Mouse (Mus musculus): ENCODE data around the gene Rnf19b. TPM values are rescaled to one million over a fixed set of nuclear protein-coding genes. Genes with fewer than 3 reads are reported as not detected.

Gene Rnf19b
- polyA plus RNA-seq, 1 experiment from 2014 or later = 15.6 TPM

- Histone ChIP-seq H3K9me3 (no peaks in the 10 kb centered on the region), H3K4me2 (no peak overlapping the region), H3K27ac (no peak overlapping the region), H3K9ac (no peak overlapping the region), H3K27me3 (no peaks in the 10 kb centered on the region), H3K4me1 (peaks cover 23% of the 10 kb centered on the region), H3K36me3 (replicated peaks) (no peaks in the 10 kb centered on the region), H3K4me3 (replicated peaks) (no peak overlapping the region)
- no peak for ATAC-seq (ENCODE audit: low FRiP score)
- WGBS = 89% methylated on average over 1 of the region's 1 CpGs
Observed at GRCm38 (mm10) chr4:129061486-129061885, 3.4 kb downstream of the Rnf19b start.

GRCm38 (mm10) chr4:129062281-129063075 lies 4.4 kb downstream of the Rnf19b start:
- Histone ChIP-seq H3K9ac (no peak overlapping the region), H3K4me3 (replicated peaks) (no peak overlapping the region), H3K4me1 (peaks cover 19% of the 10 kb centered on the region), H3K4me2 (no peak overlapping the region), H3K9me3 (no peaks in the 10 kb centered on the region), H3K27ac (no peak overlapping the region), H3K36me3 (replicated peaks) (no peaks in the 10 kb centered on the region), H3K27me3 (no peaks in the 10 kb centered on the region)
- no peak for ATAC-seq (ENCODE audit: low FRiP score)
- WGBS = 85% methylated on average over 3 of the region's 3 CpGs

- 0 out of 2 replicates have a peak, but pooled peaks cover 1% of the 10 kb centered on the region for H3K4me1 ChIP-seq
- no peak for ATAC-seq (ENCODE audit: low FRiP score)
- H3K9me3 ChIP-seq = no peaks in the 10 kb centered on the region
- no peaks in the 10 kb centered on the region for H3K36me3 ChIP-seq (replicated peaks)
- no peak overlapping the region for H3K4me3 ChIP-seq (replicated peaks)
- H3K27ac ChIP-seq = no peak overlapping the region
- H3K27me3 ChIP-seq = no peaks in the 10 kb centered on the region
- H3K4me2 ChIP-seq = no peak overlapping the region
- no peak overlapping the region for H3K9ac ChIP-seq
Observed at GRCm38 (mm10) chr4:129065688-129066236, 7.7 kb downstream of the Rnf19b start.

GRCm38 (mm10) chr4:129067638-129068415 lies 9.8 kb downstream of the Rnf19b start:
- Histone ChIP-seq H3K27ac (no peak overlapping the region), H3K4me1 (no peaks in the 10 kb centered on the region), H3K27me3 (no peaks in the 10 kb centered on the region), H3K4me2 (no peak overlapping the region), H3K9ac (no peak overlapping the region), H3K4me3 (replicated peaks) (no peak overlapping the region), H3K36me3 (replicated peaks) (no peaks in the 10 kb centered on the region), H3K9me3 (no peaks in the 10 kb centered on the region)
- no peak for ATAC-seq (ENCODE audit: low FRiP score)
- WGBS = 85% methylated on average over 5 of the region's 5 CpGs

- no peak overlapping the region for H3K9ac ChIP-seq
- no peak overlapping the region for H3K4me3 ChIP-seq (replicated peaks)
- H3K27ac ChIP-seq = no peak overlapping the region
- ATAC-seq (ENCODE audit: low FRiP score) = no peak
- no peaks in the 10 kb centered on the region for H3K27me3 ChIP-seq
- no peaks in the 10 kb centered on the region for H3K4me1 ChIP-seq
- H3K9me3 ChIP-seq = no peaks in the 10 kb centered on the region
- 94% methylated on average over 4 of the region's 4 CpGs for WGBS
- peaks cover 7% of the 10 kb centered on the region; the same call in 1 of the 2 replicates for H3K36me3 ChIP-seq (replicated peaks)
- H3K4me2 ChIP-seq = no peak overlapping the region
Observed at GRCm38 (mm10) chr4:129068848-129069247, 10.8 kb downstream of the Rnf19b start.

GRCm38 (mm10) chr4:129079126-129079525 lies 21.1 kb downstream of the Rnf19b start:
- Histone ChIP-seq H3K36me3 (replicated peaks) (peaks cover 81% of the 10 kb centered on the region), H3K4me3 (replicated peaks) (no peak overlapping the region), H3K4me2 (no peak overlapping the region), H3K4me1 (no peaks in the 10 kb centered on the region), H3K27ac (no peak overlapping the region), H3K9ac (no peak overlapping the region), H3K27me3 (0 out of 2 replicates have a peak, but pooled peaks cover 3% of the 10 kb centered on the region), H3K9me3 (no peaks in the 10 kb centered on the region)
- WGBS = 92% methylated on average over 9 of the region's 9 CpGs
- no peak for ATAC-seq (ENCODE audit: low FRiP score)

- no peaks in the 10 kb centered on the region for H3K4me1 ChIP-seq
- no peak overlapping the region for H3K4me3 ChIP-seq (replicated peaks)
- H3K9me3 ChIP-seq = no peaks in the 10 kb centered on the region
- ATAC-seq (ENCODE audit: low FRiP score) = no peak
- no peak overlapping the region for H3K9ac ChIP-seq
- H3K4me2 ChIP-seq = no peak overlapping the region
- H3K27ac ChIP-seq = no peak overlapping the region
- H3K27me3 ChIP-seq = 0 out of 2 replicates have a peak, but pooled peaks cover 3% of the 10 kb centered on the region
- WGBS = 90% methylated on average over 7 of the region's 7 CpGs
- peaks cover 73% of the 10 kb centered on the region for H3K36me3 ChIP-seq (replicated peaks)
Observed at GRCm38 (mm10) chr4:129081041-129081440, 23.0 kb downstream of the Rnf19b start.

GRCm38 (mm10) chr4:129081512-129081911 lies 23.4 kb downstream of the Rnf19b start:
- Histone ChIP-seq H3K4me1 (no peaks in the 10 kb centered on the region), H3K4me3 (replicated peaks) (no peak overlapping the region), H3K36me3 (replicated peaks) (peaks cover 69% of the 10 kb centered on the region), H3K27me3 (0 out of 2 replicates have a peak, but pooled peaks cover 3% of the 10 kb centered on the region), H3K27ac (no peak overlapping the region), H3K4me2 (no peak overlapping the region), H3K9me3 (no peaks in the 10 kb centered on the region), H3K9ac (no peak overlapping the region)
- ATAC-seq (ENCODE audit: low FRiP score) = no peak
- WGBS = 74% methylated on average over 6 of the region's 6 CpGs

GRCm38 (mm10) chr4:129081939-129082338 lies 23.9 kb downstream of the Rnf19b start:
- Histone ChIP-seq H3K4me1 (no peaks in the 10 kb centered on the region), H3K4me3 (replicated peaks) (no peak overlapping the region), H3K27ac (no peak overlapping the region), H3K4me2 (no peak overlapping the region), H3K36me3 (replicated peaks) (peaks cover 65% of the 10 kb centered on the region), H3K9me3 (no peaks in the 10 kb centered on the region), H3K27me3 (0 out of 2 replicates have a peak, but pooled peaks cover 3% of the 10 kb centered on the region), H3K9ac (no peak overlapping the region)
- 86% methylated on average over 3 of the region's 3 CpGs for WGBS
- ATAC-seq (ENCODE audit: low FRiP score) = no peak

GRCm38 (mm10) chr4:129082379-129083115 lies 24.5 kb downstream of the Rnf19b start:
- Histone ChIP-seq H3K9ac (no peak overlapping the region), H3K36me3 (replicated peaks) (peaks cover 60% of the 10 kb centered on the region), H3K27ac (no peak overlapping the region), H3K9me3 (no peaks in the 10 kb centered on the region), H3K27me3 (0 out of 2 replicates have a peak, but pooled peaks cover 3% of the 10 kb centered on the region), H3K4me1 (no peaks in the 10 kb centered on the region), H3K4me2 (no peak overlapping the region), H3K4me3 (replicated peaks) (no peak overlapping the region)
- whole genome bisulfite sequencing = 49% methylated on average over 10 of the region's 10 CpGs
- 0 out of 2 replicates have a peak, but pooled peaks have one; percentile 44 for ATAC-seq (ENCODE audit: low FRiP score)

GRCm38 (mm10) chr4:129084896-129085295 lies 26.8 kb downstream of the Rnf19b start:
- no peak for ATAC-seq (ENCODE audit: low FRiP score)
- WGBS = 89% methylated on average over 9 of the region's 9 CpGs
- H3K9ac ChIP-seq = no peak overlapping the region

GRCm38 (mm10) chr4:129086078-129086477 lies 28.0 kb downstream of the Rnf19b start:
- no peak overlapping the region for H3K9ac ChIP-seq
- H3K27me3 ChIP-seq = 0 out of 2 replicates have a peak, but pooled peaks cover 3% of the 10 kb centered on the region
- H3K4me2 ChIP-seq = no peak overlapping the region
- H3K36me3 ChIP-seq (replicated peaks) = peaks cover 26% of the 10 kb centered on the region
- H3K9me3 ChIP-seq = no peaks in the 10 kb centered on the region
- no peaks in the 10 kb centered on the region for H3K4me1 ChIP-seq
- no peak overlapping the region for H3K4me3 ChIP-seq (replicated peaks)
- peak; percentile 33; the same call in 1 of the 2 replicates for ATAC-seq (ENCODE audit: low FRiP score)
- 26% methylated on average over 8 of the region's 8 CpGs for WGBS
- H3K27ac ChIP-seq = no peak overlapping the region

More at GRCm38 (mm10) chr4:129084896-129085295, 26.8 kb downstream of the Rnf19b start:
- Histone ChIP-seq H3K9me3 (no peaks in the 10 kb centered on the region), H3K27ac (no peak overlapping the region), H3K4me3 (replicated peaks) (no peak overlapping the region), H3K4me2 (no peak overlapping the region), H3K4me1 (no peaks in the 10 kb centered on the region), H3K36me3 (replicated peaks) (peaks cover 37% of the 10 kb centered on the region), H3K27me3 (0 out of 2 replicates have a peak, but pooled peaks cover 3% of the 10 kb centered on the region)
